Mouse (Mus musculus) frontal cortex, adult (tissue): ENCODE measurements around the gene Cebpa.

Experiments used
- ATAC-seq: cut with Nextera tagmentation; 2 replicates; pipeline ENCODE4 v1.9.2; 2017; ENCODE audit warnings: mild to moderate bottlenecking, moderate library complexity, mixed read lengths; ENCODE audit not compliant: low TSS enrichment

Cebpa gene

GRCm38 (mm10) chr7:35146269-35146668, 27.2 kb downstream of the Cebpa start:
- ATAC-seq: no peak

GRCm38 (mm10) chr7:35149616-35150433, 30.7 kb downstream of the Cebpa start:
- ATAC-seq: no peak

- no peak for ATAC-seq
These were observed 31.8 kb downstream of the Cebpa start for GRCm38 (mm10) chr7:35150860-35151259.

GRCm38 (mm10) chr7:35154449-35154848, 35.4 kb downstream of the Cebpa start:
- ATAC-seq: no peak

GRCm38 (mm10) chr7:35156561-35157477, 37.7 kb downstream of the Cebpa start:
- ATAC-seq: no peak

- no peak for ATAC-seq
These were observed 38.4 kb downstream of the Cebpa start for GRCm38 (mm10) chr7:35157512-35157911.

GRCm38 (mm10) chr7:35162443-35162842, 43.4 kb downstream of the Cebpa start:
- no peak for ATAC-seq

- no peak for ATAC-seq
These were observed 44.5 kb downstream of the Cebpa start for GRCm38 (mm10) chr7:35163600-35163999.

GRCm38 (mm10) chr7:35164131-35164530, 45.0 kb downstream of the Cebpa start:
- ATAC-seq: no peak

- no peak for ATAC-seq
These were observed 47.9 kb downstream of the Cebpa start for GRCm38 (mm10) chr7:35166988-35167387.

GRCm38 (mm10) chr7:35167925-35168324, 48.8 kb downstream of the Cebpa start:
- no peak for ATAC-seq

GRCm38 (mm10) chr7:35169341-35169740, 50.2 kb downstream of the Cebpa start:
- ATAC-seq: peak; percentile 81
